Mouse (Mus musculus) layer of hippocampus, adult 11-12 months (tissue): ENCODE measurements at regions not wholly inside any gene's neighbourhood (a gene's known extent, or its start where the extent isn't known, plus 50 kb on each side); places are given as distances from the start of the nearest gene placed in this dataset.
"Not testable (repeated sequence)": the region's sequence is repeated elsewhere in the genome, so short reads cannot be mapped to it uniquely, and the experiment has no call there.

ENCODE experiments used
- DNase-seq: peaks from one replicate; pipeline ENCODE4 v3.0.0; 2022; ENCODE audit warnings: low spot score

DNA sequence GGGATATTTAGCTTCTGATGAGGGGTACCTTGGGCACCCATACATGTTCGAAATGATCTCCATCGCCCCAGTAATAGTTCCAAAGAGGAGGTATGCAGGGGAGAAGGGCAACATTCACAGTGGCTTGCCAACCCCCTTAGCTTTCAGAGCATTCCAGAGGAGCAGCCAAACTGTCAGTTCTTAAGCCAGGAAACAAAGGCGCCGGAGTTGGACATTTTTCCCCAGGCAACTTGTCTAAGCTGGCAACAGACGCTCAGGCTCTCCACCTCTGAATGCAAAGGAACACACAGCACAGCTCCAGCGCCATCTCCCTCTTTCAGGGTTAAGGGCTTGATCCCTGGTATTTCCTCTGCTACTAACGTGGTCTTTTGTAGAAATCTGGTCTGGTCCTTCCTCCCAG is 169.2 kb upstream of the Kit start:
- no peak for DNase-seq

DNA sequence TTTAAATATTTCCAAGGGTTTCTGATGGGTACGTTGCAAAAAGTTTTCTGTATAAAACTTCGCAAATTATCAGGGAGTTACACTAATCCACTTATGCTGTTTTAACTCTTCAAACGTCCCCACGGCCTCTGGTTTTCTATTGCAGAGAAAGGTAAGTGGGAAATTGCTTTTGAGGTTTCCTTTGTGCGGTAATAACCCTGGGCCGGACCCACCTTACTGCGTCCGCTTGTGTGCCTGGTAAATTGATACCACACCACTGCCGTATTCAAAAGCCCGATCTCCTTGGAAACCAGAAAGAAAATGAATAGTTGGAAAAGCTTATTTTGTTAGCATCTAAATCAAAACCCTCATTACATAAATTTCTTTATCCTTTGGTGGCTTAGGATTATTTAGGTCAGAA is 167.0 kb upstream of the Kit start:
- no peak for DNase-seq

DNA sequence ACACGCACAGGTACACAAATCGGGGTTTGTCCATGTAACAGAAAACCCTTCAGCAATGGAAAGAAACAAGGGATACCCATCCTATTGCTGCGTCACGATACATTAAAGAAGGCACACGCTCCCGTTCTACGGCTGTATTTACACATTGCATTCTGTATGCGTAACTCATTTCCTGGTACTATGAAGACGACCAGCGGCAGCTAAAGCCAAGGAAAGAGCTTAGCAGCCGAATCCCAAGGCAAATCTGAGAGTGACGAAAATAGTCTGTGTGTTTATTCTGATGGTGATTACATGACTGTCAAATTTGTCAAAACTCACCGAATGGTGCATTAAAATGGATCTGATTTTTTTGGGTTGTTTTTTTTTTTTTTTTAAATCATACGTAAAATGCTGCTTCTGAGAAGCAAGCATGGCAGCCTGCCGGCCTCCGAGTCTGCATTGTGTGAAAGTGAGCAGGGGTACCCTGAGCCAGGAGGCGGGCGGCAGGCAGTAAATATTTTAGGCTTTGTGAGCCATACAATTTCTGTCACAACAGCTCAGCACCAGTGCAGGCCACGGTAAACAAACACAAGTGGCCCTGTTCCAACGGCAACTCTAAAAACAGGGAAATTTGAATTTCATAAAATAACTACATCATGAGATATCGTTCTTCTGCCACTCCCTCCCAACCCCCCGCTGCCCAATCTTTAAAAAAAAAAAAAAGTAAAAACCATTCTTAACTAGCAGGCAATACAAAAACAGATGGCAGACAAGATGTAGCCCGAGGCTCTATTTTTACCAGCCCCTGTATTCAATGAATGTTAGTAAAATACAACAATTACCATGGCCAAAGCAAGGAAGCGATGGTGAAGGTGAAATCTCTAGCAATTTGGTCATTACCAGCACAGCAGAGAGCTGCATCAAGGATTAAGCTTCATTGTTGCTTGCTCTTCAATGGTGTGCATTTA is 164.2 kb upstream of the Kit start:
- no peak for DNase-seq

DNA sequence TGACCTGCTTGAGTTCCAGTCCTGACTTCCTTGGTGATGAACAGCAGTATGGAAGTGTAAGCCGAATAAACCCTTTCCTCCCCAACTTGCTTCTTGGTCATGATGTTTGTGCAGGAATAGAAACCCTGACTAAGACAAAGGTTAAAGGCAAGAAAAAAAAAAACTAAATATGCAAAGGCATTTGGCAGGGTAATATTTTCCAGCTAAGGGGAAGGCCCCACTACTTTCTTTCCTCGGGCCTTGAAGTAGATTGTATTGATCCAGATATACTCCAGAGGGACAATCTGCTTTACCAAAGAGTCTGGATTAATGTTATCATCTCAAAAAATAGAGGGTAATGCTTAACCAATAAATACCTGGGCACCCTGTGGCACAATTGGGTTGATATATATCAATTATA is 155.4 kb upstream of the Kit start:
- DNase-seq, result not testable (repeated sequence)

DNA sequence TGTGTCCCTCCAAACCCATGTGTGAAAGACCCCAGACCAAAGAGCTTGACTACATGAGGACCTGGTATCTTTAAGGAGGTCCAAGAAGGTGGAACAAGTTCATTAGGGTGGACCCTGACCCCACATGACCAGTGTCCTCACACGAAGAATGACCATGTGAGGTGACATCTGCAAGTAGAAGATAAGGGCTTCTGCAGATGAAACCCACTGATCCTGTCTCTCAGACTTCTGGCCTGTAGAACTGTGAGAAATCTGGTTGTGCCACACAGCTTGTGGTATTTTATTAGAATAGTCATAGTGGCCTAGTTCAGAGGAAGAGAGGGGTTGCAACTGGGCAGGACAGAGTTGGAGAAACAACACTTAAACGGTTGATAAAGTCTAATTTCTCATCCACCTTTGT is 141.8 kb upstream of the Kit start:
- no peak for DNase-seq

DNA sequence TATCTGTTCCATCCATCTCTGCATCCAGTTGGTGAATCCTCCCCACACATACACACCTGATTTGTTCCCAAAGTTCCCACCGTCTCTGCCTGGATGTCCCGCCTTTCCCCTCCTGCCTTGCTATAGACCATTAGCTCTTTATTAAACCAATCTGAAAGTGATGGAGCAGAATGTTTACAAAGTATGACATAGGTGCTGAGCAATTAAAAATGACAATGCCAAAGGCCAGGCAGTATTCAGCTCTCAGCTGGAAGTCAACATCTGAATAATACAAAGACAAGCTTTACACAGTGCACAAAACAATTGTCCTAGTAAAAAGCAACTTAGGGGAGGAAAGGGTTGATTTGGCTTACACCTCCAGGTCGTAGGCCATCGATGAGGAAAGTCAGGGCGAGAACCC is 136.8 kb upstream of the Kit start:
- DNase-seq, result no peak

DNA sequence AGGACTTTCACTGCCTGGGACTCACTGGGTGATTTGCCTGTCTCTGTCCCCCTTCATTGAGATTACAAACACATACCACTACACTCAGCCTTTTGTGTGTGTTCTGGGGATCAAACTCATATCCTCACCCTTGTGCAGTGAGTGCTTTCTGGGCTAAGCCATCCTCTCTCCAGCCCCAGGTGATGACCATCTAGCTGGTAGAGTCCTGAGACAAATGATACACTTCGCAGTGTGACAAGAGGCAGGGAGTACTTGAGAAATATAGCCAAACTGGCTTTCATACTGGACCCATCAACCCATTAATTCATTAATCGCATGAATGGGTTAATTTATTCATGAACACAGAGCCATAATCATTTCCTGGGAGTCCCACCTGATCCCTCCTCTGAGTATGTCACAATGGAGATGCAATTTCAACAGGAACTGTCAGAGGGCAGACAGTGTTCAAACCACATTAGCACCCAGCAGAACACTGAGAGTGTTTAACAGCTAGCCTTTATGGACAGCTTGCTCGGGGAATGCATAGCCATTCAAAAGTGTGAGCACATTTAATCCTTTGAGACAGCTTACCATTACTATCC is 130.6 kb upstream of the Kit start:
- DNase-seq, result no peak

DNA sequence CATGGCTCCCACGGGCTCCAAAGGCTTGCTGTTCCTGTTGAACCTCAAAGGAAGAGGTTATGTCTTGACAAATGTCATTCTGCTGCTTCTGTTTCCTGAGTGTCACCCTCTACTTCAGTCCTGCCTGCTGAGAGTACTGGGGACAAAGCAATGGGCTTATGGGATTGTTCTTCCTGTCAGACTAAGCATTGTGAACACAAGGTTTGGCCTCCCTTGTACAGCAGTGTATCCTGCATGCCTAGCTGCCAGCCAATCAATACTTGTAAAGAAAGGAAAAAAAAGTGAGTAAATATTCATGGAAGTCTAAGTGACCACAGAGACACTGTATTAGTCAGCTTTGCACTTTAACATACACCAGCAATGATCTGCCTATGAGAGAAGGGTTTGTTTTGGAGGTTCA is 128.3 kb upstream of the Kit start:
- DNase-seq, result no peak

DNA sequence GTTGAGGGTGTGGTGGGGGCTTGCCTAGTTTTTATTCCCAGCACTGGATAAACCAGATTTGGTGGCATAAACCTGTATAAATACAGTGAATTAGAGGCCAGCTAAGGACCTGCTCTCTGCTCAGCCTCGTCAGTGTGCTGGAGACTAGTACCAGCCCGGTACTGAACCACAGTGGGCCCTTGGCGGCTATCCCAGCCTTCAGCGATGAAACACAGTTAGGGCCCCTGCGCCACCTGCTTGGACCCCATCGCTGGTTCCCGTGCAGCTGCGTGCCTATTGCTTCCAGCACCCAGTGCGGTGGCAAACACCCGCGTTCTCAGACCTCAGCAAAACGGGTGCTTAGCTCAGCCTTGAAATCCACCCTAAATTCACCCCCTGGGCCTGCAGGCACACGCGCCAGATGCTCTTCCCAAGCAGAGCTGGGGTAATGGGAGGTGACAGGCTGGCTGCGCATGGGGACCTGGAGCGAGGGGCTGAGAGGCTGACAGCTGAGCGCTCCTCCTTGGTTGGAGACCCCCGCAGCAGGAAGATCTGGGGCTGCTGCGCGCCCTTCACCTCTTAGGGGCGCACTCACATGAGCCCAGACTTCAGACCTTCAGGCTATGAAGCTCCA is 124.7 kb upstream of the Kit start:
- no peak for DNase-seq

DNA sequence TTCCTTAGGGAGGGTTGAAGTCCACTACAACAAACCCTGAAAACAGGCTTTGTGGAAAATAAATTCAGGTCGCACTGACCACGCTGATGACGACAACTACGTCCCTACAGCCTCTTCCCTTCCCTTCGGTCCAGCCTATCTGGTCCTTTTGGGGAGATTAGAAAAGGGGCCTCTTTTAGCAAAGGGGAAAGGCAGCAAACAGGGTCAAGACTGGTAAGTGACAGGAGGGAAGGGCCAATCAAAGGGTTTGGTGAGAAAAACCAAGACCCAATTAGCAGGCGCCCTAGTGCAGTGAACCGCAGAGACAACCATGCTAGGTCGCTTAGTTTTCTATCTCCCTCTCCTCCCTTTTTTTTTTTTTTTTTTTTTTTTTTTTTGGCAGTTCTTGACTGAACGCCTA is 124.2 kb upstream of the Kit start:
- DNase-seq, result no peak

DNA sequence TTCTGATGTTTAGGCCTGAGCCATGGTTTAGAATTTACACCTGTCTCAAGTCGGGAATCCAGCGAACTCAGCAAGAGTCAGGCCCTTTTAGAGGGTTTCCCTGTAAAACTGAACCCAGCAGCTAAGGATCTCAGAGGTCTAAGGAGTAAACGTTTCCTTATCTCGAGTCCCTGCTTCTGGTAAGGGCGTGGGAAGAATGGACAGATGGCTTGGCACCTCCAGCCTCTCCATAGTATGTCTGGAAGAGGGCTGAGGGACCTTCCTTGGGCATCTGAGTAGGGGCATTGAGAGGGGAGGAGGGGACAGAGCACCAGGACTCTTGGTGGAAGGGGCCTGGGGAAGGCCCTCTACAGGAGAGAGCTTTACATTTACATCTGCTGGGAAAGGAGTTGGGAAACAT is 123.6 kb upstream of the Kit start:
- DNase-seq, result no peak

DNA sequence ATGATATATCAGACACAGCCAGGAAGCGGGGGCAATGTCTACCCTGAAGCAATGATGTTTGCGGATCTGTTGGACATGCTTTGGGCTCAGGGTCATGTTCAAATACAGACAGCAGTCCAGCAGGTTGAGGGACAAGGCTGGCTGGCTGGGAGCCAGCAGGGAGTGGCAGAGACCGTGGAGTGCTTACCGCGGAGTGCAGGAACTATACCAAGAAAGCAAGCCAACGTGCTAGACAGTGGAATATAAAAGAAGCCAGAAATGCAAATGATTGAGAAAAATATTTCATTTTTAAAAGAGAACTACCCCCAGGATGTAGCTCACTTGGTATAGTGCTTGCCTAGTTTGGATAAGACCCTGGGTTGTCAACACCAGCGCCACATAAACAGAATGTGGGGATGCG is 123.0 kb upstream of the Kit start:
- no peak for DNase-seq

DNA sequence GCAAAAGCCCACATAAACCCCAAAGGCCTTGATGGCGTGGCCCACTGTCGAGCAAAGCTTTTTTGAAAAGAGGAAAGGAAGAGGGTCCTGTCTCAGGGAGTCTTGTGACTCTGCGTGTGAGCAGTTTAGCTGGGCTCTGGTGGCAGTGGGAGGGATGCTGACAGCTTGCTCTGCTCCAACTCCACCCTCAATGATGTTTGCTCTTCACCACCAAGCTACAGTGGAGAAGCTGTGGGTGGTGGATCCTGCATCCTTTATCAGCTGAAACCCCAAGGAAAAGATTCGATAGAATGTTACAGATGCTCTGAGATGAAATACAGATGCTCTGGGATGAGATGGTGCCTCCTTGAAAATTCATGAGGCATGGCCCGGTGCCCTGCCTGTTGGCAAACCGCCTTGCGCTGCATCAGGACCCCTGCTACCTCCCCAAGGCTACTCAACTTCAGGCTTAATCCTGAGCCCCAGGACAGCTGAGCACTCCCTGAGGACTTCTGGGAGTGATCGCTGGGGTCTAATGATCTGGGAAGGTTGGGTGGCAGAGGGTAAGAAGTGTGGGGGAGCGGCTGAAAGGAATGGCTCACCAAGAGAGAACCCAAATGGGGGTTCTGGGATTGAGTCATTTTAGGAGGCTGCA is 120.8 kb upstream of the Kit start:
- no peak for DNase-seq

DNA sequence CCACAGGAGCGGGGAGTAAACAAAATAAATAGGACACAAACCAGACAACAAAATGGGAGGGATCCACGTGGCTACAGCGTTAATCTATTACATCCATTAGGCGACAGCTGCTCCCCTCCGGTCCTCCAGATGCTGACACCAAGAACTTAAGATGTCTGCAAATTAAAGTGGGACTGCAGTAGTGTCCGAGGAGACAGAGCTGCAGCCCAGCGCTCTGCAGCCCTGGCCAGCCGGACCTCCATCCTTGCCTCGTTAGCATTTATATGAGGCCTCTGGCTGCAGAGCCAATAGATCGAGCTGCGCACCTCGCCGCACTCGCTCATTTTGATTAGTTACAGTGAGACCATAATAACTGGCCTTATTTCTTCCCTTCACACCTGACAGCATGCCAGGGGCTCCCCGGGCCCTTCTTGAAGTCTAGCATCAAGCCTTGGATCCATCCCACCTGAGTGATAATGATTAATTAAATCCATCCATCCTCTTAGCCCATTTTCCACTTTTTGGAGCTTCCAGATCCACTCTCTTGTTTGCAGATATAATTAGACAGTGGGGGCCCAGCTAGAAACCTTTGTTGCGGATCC is 119.7 kb upstream of the Kit start:
- no peak for DNase-seq

DNA sequence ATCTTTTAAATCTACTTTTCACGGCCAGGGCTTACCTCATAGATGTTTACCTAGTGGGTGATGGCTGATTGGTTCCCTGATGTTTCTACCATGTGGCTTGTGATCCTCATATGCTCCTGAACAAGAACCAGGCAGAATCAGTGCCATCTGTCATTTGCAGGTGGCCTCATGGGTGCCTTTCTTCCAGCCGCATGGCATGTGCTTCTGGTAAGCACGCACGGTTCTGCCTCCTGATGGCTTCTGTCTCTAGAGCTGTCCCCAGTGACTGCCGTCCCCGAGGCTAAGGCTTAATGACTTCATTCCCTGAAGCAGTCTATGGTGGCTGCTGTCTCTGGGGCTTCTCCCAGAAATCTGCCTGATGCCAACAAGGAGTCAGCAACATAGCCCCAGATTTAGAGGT is 117.3 kb upstream of the Kit start:
- peak; percentile 31 for DNase-seq

DNA sequence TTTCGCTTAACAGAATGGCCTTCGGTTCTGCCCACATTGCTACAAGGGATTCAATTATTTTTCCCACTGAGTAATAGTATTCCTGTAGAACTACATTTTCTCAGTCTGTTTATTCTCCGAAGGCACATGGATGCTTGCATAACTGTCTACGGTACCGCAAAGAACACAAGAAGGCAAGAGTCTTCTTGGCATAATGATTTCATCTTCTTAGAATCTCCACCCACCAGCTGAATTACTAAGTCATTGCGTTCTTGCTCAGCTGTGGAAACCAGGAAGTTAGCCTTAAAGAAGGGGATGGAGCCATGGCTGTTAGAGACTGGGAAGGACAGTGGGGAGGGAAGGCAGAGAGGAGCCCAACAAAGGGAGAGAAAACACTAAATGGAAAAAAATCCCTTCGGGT is 116.4 kb upstream of the Kit start:
- no peak for DNase-seq

DNA sequence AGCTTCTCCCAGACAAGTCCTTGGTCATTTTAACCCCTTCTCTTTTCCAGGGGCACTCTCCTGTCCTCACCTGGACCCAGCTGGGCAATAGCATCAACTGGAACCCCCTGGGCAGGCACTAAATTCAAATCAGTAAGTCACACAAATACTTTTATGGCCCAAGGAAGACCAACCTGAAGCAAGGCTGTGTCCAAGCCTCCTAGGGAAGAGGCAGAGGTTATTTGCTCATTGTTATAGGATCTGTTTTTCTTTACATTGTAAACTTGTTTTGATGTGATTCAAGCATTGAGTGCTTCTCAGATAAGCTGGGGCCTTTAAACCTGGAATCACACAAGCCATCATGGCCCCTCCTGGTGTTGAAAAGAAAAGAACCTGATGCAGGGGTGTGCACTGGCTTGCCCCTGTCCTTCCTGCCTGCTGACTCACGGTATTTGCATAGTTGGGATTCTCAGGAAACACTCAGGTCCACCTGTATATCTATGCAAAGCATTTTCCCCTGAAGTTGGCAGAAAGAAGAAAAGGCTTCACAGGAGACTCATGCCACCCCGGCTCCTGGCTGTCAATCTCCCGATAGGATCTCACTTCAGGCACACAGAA is 114.9 kb upstream of the Kit start:
- DNase-seq, result no peak

DNA sequence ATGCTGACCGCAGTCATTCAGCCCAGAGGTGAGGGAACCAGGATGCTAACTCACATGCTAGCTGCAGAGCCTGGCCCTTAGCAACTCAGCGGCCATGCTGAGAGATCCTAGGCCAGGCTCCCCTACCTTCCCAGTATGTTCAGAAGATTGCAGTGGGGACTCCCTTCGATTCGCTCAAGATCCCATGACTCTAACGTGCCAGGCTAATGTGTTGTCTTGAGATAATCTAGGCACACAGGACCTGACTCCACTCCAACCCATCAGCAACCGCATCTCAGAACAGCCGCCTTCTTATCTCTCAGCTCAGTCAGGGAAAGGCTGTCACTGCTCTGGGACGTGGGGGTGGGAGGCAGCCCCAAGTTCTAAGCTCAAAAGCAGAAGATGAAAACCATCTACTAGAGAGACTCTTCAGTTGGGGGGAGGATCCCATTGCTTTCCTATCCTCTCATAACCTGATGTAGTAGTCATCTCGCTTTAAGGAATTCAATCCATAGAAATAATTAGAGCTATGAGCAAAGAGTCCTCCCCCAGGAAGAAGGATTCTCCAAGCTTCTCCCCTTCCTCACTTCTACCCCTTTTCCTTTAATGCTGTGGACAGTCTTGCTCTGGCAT is 114.2 kb upstream of the Kit start:
- DNase-seq, result no peak

DNA sequence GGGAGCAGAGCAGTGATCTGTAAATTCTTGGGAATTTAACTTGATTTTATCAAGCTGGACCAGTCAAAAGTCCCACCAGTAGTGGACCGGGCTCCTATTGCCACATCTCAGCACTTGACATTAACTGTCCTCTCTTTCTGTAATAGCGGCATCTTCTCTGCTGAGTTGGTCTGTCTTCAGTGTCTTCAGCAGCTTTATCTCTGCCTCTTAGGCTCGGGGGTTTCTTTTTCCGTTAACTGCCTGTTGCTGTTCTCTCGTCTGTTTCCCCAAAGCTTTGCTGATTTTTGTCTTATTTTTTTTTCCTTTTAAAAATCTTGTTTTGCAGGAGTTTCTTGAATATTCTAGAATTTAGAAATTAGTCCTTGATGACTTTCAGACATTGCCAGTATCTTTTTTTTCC is 113.3 kb upstream of the Kit start:
- DNase-seq, result no peak

DNA sequence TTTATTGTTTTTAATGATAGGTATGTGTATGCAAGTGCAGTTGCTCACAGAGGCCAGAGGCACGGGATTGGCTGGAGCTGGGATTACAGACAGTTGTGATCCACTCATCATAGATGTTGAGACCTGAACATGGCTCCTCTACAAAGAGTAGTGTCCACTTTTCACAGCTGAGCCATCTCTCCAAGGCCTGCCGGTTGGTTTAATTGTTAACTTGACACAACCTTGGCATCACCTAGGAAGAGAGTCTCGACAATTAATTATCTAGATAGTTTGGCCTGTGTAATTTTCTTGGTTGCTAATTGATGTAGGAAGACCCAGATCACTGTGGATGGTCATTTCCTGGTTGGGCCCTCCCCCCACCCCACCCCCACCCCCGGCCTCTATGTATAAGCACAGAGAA is 111.1 kb upstream of the Kit start:
- DNase-seq, result no peak

DNA sequence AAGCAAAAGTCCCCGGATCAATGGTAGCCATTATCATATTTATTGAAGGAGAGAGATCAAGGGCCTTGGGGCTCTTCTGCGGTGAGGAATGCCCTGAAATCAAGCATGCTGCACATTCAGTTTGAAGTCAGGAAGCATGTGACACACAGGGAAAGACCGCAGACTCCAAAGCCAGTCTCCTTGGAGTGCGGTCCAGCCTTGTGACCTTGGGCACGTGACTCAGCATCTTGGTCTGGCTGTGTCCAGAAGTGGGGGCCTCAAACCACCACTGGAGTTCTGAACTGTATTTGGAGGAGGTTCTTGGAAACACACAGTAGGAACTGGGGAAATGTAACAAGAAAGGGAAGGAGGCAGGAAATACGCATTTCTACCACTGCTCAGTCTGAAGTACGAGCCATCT is 109.0 kb upstream of the Kit start:
- no peak for DNase-seq

DNA sequence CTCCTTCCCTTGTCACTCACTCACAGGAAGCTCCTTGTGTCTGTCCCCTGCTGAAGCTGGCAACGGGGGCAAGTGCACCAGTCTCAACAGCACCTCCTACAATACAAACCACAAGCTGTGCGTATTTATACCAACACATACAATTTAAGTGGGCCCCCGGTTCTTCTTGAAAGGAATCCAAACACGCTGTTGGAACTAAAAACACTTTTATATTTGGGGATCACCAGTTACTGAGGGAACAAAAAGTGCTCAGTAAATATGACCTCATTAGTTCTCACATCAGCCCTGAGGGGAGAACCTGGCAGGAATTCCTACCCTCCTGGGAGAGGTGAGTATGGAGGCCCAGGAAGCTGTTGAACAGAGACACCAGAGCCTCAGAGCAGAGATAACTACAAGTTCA is 107.8 kb upstream of the Kit start:
- DNase-seq, result no peak
